Mouse (Mus musculus): ENCODE measurements at regions not wholly inside any gene's neighbourhood (a gene's known extent, or its start where the extent isn't known, plus 50 kb on each side); places are given as distances from the start of the nearest gene placed in this dataset.
"Not testable (repeated sequence)": the region's sequence is repeated elsewhere in the genome, so short reads cannot be mapped to it uniquely, and the experiment has no call there.

DNA sequence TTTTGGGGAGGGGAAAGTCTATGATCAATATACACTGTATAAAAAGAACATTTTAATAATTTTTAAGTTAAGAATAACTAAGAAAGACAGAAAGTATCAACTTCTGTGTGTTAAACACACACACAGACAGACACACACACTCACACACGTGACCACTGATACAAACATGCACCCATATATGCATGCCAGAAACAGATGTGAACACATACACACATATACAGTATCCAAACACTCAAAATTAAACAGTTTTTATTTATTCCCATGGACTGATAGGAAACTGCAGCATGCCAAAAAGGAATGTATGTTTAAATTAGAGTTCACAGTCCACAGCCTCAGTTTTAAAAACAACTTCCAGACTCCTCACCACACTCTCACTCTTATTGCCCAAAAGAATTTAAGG is 203.4 kb upstream of the Tbl1x start:
- DNase-seq (ENCODE audit: low spot score), result no peak

DNA sequence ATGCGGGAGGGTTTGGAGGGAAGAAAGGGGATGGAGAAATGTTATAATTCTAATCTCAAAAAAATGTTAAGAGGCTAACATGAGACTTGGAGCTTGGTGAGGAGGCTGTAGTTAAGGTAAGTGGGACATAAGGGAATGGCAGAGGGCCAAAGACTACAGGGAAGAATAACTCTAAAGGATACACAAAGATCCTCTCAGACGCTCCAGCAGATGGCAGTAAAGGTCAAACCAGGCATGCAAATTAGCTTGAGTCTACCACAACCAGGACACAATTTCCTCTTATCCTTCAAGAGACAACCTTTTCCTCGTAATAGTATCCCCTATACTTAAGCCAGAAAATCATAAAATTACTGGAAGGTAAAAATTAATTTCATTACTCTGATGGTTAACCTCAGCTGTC is 196.4 kb upstream of the Tbl1x start:
- peak; percentile 17 for DNase-seq (ENCODE audit: low spot score)

DNA sequence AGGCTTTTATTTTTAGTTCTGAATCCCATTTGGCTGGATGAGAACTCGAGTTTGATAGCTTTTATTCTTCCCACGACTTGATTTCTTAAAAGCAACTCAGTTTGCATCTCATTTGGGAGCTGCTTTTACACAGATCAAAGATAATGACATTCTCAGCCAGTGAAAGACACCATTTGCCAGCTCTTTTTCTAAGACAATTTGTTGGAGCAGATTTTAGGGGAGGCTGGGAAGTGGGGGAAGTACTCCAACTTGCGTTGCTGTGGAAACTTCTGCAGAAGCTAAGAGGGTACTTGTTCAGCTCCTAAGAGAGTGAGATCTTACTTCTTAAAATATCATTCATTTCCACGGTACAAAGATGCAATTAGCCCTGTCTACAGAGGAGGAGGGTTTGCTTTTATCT is 187.2 kb upstream of the Tbl1x start:
- DNase-seq (ENCODE audit: low spot score), result no peak

GRCm38 (mm10) chrX:77353181-77353580 is 157.6 kb upstream of the Tbl1x start:
- no peak for DNase-seq (ENCODE audit: low spot score)

DNA sequence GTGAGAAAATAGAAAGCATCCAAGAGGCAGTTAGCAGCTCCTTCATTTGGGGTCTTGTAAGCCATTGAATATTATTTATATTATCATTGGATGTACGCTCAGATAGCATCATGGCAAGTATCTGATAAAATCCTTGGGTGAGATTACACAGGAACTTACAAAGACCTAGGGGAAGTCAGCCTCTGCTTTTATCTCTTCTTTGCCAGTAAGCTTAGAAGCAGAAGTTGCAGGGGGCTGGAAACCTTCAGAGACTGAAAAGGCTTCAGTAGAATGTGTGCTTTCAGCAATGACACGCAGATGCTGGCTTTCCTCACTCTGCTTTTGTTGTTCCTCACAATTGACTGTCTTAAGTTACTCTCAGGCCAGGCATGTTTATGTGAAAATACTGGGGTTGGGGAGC is 150.3 kb upstream of the Tbl1x start:
- no peak for DNase-seq (ENCODE audit: low spot score)

- DNase-seq (ENCODE audit: low spot score), result no peak
These were observed 149.7 kb upstream of the Tbl1x start for GRCm38 (mm10) chrX:77361106-77361505.

DNA sequence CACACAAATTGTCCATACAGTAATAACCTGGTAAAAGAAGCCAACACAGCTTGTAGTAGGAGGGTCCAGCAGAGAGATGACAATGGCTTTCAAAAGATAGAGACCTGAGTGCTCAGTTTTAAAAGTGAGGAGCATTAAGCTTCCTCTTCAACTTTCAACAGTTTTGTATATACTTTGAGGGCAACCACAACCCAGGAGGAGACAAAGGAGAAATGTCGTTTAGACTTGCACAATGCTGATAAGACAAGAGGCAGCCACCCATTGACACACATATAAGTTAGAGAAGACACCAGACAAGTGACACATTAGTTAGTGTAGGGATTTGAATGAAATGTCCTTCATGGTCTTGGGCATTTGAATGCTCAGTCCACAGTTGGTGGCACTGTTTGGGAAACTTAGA is 147.2 kb upstream of the Tbl1x start:
- no peak for DNase-seq (ENCODE audit: low spot score)

GRCm38 (mm10) chrX:77367351-77367750 is 143.5 kb upstream of the Tbl1x start:
- DNase-seq (ENCODE audit: low spot score), result no peak

GRCm38 (mm10) chrX:77387271-77387670 is 123.5 kb upstream of the Tbl1x start:
- DNase-seq (ENCODE audit: low spot score), result no peak

DNA sequence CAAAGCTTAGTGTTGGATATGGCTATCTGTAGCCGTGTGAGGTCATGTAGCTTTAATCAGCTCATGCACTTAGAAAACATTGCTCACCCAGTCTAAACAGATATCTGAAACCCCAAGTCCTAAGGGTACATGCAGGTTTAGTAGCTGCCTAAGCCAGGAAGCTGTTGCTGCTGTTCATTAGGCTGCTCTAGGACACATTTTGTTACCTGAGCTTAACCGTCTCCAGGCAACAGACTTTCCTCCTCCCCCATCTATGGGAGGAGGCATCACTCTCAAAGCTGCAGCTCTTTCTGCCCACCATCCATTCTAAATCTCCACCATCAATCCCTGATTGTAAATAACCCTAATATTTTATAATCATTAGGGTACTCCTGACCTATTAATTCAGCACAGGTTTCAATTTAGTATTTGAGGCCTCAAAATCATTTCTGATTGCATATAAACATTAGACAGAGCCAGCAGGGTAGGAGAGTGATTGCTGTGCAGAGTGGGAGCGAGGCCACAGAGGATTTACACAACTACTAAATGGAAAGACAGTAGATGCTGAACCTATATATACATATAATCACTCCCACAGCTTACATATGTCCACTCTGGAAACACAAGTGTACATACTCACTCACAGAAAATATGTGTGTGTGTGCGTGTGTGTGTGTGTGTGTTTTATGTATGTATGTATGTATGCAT is 118.9 kb upstream of the Tbl1x start:
- no peak for DNase-seq (ENCODE audit: low spot score)

DNA sequence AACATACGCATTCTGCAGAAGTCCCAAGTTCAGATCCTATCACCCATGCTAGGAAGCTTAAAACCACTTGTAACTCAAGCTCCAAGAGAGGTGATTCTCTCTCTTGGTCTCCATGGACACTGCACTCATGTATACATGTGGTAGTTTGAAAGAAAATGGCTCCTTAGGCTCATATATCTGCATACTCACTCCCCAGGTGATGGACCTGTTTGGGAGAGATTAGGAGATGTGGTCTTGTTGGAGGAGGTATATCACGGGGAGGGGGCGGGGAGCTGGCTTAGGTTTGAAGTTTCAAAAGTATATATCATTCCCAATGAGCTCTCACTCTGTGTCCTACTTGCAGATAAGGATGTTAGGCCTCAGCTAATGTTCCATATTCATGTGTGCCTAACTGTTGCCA is 103.9 kb upstream of the Tbl1x start:
- no peak for DNase-seq (ENCODE audit: low spot score)

DNA sequence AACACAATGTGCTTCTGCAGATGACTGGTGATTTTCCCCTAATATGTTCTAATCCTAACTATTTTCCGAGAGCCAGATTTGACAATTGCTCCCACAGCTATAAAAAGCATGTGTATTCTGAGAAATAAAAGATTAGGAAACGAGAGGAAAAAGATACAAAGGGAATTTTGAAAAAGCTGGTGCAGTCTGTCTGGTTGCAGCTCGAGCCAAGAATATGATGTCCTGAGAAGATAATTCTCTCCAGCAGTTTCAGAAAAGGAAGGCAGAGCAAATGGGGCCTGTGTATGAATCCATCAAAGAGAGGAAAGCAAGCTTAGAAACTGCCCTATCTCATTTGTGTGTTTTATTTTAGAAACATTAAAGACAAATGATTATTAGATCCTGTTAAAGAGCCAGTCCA is 102.9 kb upstream of the Tbl1x start:
- no peak for DNase-seq (ENCODE audit: low spot score)

GRCm38 (mm10) chrX:77409370-77409769 is 101.4 kb upstream of the Tbl1x start:
- peak; percentile 20 for DNase-seq (ENCODE audit: low spot score)

DNA sequence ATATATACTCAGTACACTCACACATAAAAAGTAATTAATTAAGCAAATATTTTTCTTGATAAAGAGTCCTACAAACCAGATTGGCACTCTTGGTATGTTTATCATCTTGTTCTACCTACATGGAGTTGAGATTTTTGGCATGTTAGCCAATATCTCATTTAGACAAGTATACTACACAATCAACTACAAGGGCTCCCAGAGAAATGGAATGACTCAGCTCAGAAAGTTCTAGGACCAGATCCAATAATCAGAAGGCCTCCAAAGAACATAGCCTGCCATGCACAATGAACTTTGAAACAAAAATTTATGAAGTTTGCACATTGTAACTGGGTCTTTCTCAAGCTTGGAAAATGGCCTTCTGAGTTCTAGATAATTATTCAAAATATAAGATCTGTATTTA is 100.0 kb upstream of the Tbl1x start:
- no peak for DNase-seq (ENCODE audit: low spot score)

DNA sequence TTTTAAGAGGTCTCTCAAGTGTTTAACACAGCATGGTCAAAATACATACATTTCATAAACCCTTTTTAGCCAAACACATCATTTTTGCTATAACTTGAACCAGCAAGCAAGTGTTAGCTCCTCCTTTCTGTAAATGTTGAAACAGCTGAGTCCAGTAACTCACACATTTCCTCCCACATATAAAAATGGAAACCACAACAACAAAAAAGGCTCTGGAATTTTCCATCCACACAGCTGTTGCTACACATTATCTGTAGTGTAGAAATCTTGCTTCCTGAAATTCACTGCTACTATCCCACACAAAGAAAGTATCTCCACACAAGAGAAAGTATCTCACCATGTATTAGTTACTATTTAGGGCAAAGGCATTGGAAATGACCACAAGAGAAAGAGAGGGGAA is 96.7 kb upstream of the Tbl1x start:
- DNase-seq (ENCODE audit: low spot score), result no peak

DNA sequence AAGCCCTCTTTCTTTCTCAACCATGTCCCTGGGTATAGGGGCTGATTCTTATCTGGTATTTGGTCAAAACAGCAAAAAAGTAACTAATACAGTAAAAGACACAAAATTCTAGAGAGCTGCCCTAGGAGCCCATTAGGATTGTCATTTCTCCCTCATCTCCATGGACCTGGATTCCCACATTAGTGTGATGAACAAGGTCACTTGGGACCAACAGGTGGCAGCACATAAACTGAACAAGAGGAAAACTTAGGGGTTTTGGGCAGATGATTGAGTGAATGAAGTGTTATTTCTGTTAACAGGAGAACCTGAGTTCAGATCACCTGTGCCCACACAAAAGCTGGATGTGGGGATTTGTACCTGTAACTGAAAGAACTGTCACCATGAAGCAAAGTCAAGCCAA is 93.0 kb upstream of the Tbl1x start:
- no peak for DNase-seq (ENCODE audit: low spot score)

- DNase-seq (ENCODE audit: low spot score), result no peak
These were observed 88.6 kb upstream of the Tbl1x start for GRCm38 (mm10) chrX:77422206-77422605.

DNA sequence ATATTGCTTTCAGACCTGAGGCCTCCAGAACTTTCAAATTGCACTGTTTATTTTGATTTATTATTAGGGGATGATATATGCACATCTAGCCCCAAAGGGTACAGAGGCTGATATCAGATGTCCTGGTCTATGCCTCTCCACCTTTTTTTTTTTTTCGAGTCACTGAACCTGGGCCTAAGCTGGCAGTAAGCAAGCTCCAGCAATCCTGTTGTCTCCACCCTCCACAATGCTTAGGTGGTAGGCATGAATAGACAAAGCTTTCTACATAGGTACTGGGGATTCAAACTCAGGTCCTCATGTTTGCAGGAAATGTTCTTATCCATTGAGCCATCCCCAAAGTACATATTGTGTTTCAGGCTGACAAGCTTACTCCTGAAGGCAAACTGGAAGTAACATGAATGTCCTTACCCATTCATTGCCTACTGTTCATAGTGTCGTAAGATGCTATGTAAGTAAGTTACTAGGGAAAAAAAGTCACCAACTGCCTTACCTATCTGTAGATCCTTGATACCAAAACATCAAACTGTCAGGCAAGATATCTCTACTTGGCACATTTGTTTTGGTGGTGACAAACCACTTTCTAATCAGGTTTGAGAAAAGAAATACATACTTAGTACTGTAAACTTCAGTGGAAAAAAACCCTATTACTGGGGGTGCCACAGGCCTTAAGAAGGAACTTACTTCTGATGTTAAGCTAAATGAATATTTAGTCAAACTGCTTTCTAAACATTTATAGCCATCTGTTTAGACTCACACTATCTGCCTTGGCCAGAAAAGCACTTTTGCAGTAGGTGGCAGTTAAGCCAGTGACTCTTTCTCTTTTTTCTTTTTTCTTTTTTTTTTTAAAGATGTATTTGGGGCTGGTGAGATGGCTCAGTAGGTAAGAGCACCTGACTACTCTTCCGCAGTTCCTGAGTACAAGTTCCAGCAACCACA is 85.8 kb upstream of the Tbl1x start:
- DNase-seq (ENCODE audit: low spot score), result no peak

DNA sequence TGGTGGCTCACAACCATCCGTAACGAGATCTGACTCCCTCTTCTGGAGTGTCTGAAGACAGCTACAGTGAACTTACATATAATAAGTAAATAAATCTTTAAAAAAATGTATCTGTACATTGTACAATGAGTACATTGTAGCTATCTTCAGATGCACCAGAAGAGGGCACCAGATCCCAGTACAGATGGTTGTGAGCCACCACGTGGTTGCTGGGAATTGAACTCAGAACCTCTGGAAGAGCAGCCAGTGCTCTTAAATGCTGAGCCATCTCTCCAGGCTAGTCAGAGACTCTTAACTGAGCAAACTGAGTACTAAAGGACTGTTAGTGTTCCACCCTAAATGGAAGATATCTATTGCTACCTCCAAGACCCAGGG is 85.1 kb upstream of the Tbl1x start:
- DNase-seq (ENCODE audit: low spot score), result not testable (repeated sequence)

DNA sequence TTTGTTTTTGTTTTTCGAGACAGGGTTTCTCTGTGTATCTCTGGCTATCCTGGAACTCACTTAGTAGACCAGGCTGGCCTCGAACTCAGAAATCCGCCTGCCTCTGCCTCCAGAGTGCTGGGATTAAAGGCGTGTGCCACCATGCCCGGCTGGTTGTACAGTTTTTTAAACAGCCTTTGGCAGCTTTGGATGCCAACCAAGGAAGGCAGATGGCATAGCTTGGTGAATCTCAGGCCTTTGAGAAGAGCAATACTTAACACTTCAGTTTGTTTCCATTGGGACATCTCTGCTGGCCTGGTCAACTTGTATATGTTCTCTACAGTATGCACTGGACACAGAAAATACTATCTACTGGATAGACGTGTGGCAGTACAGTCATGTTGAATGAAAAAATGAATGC is 84.0 kb upstream of the Tbl1x start:
- not testable (repeated sequence) for DNase-seq (ENCODE audit: low spot score)

DNA sequence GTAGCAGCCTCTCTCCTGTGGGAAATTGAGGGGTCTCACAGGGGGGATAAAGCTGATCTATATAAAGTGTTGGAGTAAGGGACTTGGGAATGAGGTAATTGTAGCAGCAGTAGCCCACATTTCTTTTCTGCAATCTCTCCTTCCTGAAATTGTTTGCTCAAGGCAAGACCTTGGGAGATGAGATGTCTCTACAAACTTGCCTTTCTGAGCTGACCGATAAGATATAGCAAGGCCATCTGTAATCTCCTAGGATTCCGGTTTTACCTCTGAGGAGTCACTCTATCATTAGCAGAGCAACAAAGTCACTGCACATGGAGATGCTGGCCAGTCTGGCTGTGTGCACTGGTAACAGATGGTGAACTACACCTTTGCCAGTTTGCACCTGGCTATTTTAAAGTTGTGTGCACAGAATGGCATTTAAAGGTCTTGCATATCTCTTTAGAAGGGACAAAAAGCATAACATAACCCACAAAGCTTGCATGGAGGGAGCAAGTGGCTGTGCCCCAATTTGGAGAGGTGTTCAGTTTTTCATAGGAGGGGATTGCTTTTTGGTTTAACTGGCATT is 78.7 kb upstream of the Tbl1x start:
- no peak for DNase-seq (ENCODE audit: low spot score)

- peak; percentile 96 for DNase-seq (ENCODE audit: low spot score)
These were observed 77.7 kb upstream of the Tbl1x start for GRCm38 (mm10) chrX:77432846-77433810.
